Mouse (Mus musculus): Measurements from ENCODE around the gene Tns4. TPM values are rescaled to one million over a fixed set of nuclear protein-coding genes. Genes with fewer than 3 reads are reported as not detected.

Tns4 gene
- total RNA-seq, 2 experiments from 2014 or later: not detected

- no peak for DNase-seq (ENCODE audit: extremely low spot score in 1 of 2, low spot score in 1 of 2)
Observed at GRCm38 (mm10) chr11:99118963-99119362, 29.9 kb upstream of the Tns4 start.

- DNase-seq (ENCODE audit: extremely low spot score in 1 of 2, low spot score in 1 of 2): no peak
Observed at GRCm38 (mm10) chr11:99118420-99118819, 29.3 kb upstream of the Tns4 start.

GRCm38 (mm10) chr11:99117907-99118306, 28.8 kb upstream of the Tns4 start:
- no peak for DNase-seq (ENCODE audit: extremely low spot score in 1 of 2, low spot score in 1 of 2)

- DNase-seq (ENCODE audit: extremely low spot score in 1 of 2, low spot score in 1 of 2): no peak
Observed at GRCm38 (mm10) chr11:99115940-99116339, 26.8 kb upstream of the Tns4 start.

GRCm38 (mm10) chr11:99113111-99113510, 24.0 kb upstream of the Tns4 start:
- DNase-seq (ENCODE audit: extremely low spot score in 1 of 2, low spot score in 1 of 2): no peak

- no peak for DNase-seq (ENCODE audit: extremely low spot score in 1 of 2, low spot score in 1 of 2)
Observed at GRCm38 (mm10) chr11:99112700-99113099, 23.6 kb upstream of the Tns4 start.

GRCm38 (mm10) chr11:99111631-99112030, 22.5 kb upstream of the Tns4 start:
- DNase-seq (ENCODE audit: extremely low spot score in 1 of 2, low spot score in 1 of 2): no peak

GRCm38 (mm10) chr11:99111155-99111554, 22.0 kb upstream of the Tns4 start:
- DNase-seq (ENCODE audit: extremely low spot score in 1 of 2, low spot score in 1 of 2): peak in 1 of 2 experiments; percentile 60

- DNase-seq (ENCODE audit: extremely low spot score in 1 of 2, low spot score in 1 of 2): no peak
Observed at GRCm38 (mm10) chr11:99110370-99111110, 21.4 kb upstream of the Tns4 start.

- DNase-seq (ENCODE audit: extremely low spot score in 1 of 2, low spot score in 1 of 2): no peak
Observed at GRCm38 (mm10) chr11:99108296-99108695, 19.2 kb upstream of the Tns4 start.

- DNase-seq (ENCODE audit: extremely low spot score in 1 of 2, low spot score in 1 of 2): no peak
Observed at GRCm38 (mm10) chr11:99105981-99106726, 17.0 kb upstream of the Tns4 start.

GRCm38 (mm10) chr11:99104609-99105410, 15.7 kb upstream of the Tns4 start:
- no peak for DNase-seq (ENCODE audit: extremely low spot score in 1 of 2, low spot score in 1 of 2)

GRCm38 (mm10) chr11:99102575-99103270, 13.6 kb upstream of the Tns4 start:
- no peak for DNase-seq (ENCODE audit: extremely low spot score in 1 of 2, low spot score in 1 of 2)

GRCm38 (mm10) chr11:99101693-99102092, 12.6 kb upstream of the Tns4 start:
- no peak for DNase-seq (ENCODE audit: extremely low spot score in 1 of 2, low spot score in 1 of 2)

GRCm38 (mm10) chr11:99100215-99100614, 11.1 kb upstream of the Tns4 start:
- no peak for DNase-seq (ENCODE audit: extremely low spot score in 1 of 2, low spot score in 1 of 2)

GRCm38 (mm10) chr11:99099516-99099915, 10.4 kb upstream of the Tns4 start:
- DNase-seq (ENCODE audit: extremely low spot score in 1 of 2, low spot score in 1 of 2): no peak

- no peak for DNase-seq (ENCODE audit: extremely low spot score in 1 of 2, low spot score in 1 of 2)
Observed at GRCm38 (mm10) chr11:99098924-99099323, 9.8 kb upstream of the Tns4 start.

- no peak for DNase-seq (ENCODE audit: extremely low spot score in 1 of 2, low spot score in 1 of 2)
Observed at GRCm38 (mm10) chr11:99096996-99097774, 8.1 kb upstream of the Tns4 start.

- DNase-seq (ENCODE audit: extremely low spot score in 1 of 2, low spot score in 1 of 2): no peak
Observed at GRCm38 (mm10) chr11:99096417-99096816, 7.3 kb upstream of the Tns4 start.

GRCm38 (mm10) chr11:99095759-99096158, 6.7 kb upstream of the Tns4 start:
- no peak for DNase-seq (ENCODE audit: extremely low spot score in 1 of 2, low spot score in 1 of 2)

All from layer of hippocampus, postnatal 25 days (tissue).